Mouse (Mus musculus) heart, embryonic 12.5 days (tissue): ENCODE data around the gene Esrrg. TPM values are rescaled to one million over a fixed set of nuclear protein-coding genes. Genes with fewer than 3 reads are reported as not detected.
A peak's percentile ranks its signal among the peaks of the same experiment; 100 is the strongest.

Experiments used
- ATAC-seq: fragments of 200-750 bp; cut with Nextera tagmentation; 2 replicates; pipeline ENCODE4 v1.8.0; 2017; ENCODE audit warnings: moderate TSS enrichment, moderate library complexity; ENCODE audit not compliant: insufficient number of reproducible peaks, low FRiP score
- H3K27ac ChIP-seq: fragments of 300-500 bp; sonication (generic); 2 replicates; pipeline ENCODE4 v1.5.1; 2016; ENCODE audit warnings: mild to moderate bottlenecking, moderate library complexity; ENCODE audit not compliant: poor library complexity, severe bottlenecking
- H3K27me3 ChIP-seq: fragments of 300-500 bp; sonication (generic); replicated peaks from 2 replicates; pipeline ENCODE4 v1.6.1; 2016; ENCODE audit warnings: mild to moderate bottlenecking, moderate library complexity
- H3K36me3 ChIP-seq: fragments of 300-500 bp; sonication (generic); 2 replicates; pipeline ENCODE4 v1.6.1; 2016; ENCODE audit warnings: mild to moderate bottlenecking, moderate library complexity
- H3K4me1 ChIP-seq: fragments of 300-500 bp; sonication (generic); replicated peaks from 2 replicates; pipeline ENCODE4 v1.6.1; 2016; ENCODE audit warnings: mild to moderate bottlenecking
- H3K4me2 ChIP-seq: fragments of 300-500 bp; sonication (generic); 2 replicates; pipeline ENCODE4 v1.6.1; 2016; ENCODE audit warnings: mild to moderate bottlenecking, moderate library complexity
- H3K4me3 ChIP-seq: fragments of 300-500 bp; sonication (generic); 2 replicates; pipeline ENCODE4 v1.5.1; 2016; ENCODE audit warnings: mild to moderate bottlenecking
- H3K9ac ChIP-seq: fragments of 300-500 bp; sonication (generic); 2 replicates; pipeline ENCODE4 v1.6.1; 2016; ENCODE audit warnings: mild to moderate bottlenecking, moderate library complexity
- H3K9me3 ChIP-seq: fragments of 300-500 bp; sonication (generic); replicated peaks from 2 replicates; pipeline ENCODE4 v1.6.1; 2016; ENCODE audit warnings: mild to moderate bottlenecking, moderate library complexity
- WGBS: fragments of 180-500 bp; shearing (Covaris S2); methylation state at CpG from one replicate; pipeline ENCODE4 v1.1.7; 2016; 5-methylcytosine and 5-hydroxymethylcytosine counted together
- polyA plus RNA-seq: library from polyadenylated mRNA; unstranded; fragments of >200 nt; fragmentation: Nextera tagmentation; extraction: Ambion mirVana; gene quantifications from 2 replicates; pipeline ENCODE4 v1.2.1, GENCODE M21; 2016

Esrrg gene
- polyA plus RNA-seq, 1 experiment from 2014 or later: 33.3 TPM

DNA sequence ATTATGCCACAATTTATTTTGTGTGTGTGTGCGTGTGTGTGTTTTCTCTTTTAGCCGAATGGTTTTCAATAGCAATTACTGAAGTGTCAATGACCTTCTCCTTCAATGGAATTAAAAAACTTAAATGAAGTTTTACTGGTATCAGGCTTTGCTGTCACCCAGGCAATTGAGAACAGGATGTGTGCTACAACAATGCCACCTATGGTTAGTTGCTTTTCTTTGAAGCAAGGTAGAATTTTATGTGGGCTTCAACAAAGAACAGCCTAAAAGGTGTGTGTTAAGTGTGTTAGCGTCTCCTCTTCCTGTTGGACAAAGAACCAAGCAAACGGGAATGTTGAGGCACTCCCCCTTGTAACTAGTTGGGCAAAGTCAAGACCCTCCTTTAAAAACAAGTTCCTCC lies 162.5 kb downstream of the Esrrg start:
- ATAC-seq: no peak
- Histone ChIP-seq H3K36me3 (no peaks in the 10 kb centered on the region), H3K4me3 (no peak overlapping the region), H3K9ac (no peak overlapping the region), H3K4me1 (peaks cover 9% of the 10 kb centered on the region), H3K27ac (no peak overlapping the region), H3K27me3 (no peaks in the 10 kb centered on the region), H3K9me3 (no peaks in the 10 kb centered on the region), H3K4me2 (no peak overlapping the region)
- WGBS: 72% methylated on average over 4 of the region's 4 CpGs

DNA sequence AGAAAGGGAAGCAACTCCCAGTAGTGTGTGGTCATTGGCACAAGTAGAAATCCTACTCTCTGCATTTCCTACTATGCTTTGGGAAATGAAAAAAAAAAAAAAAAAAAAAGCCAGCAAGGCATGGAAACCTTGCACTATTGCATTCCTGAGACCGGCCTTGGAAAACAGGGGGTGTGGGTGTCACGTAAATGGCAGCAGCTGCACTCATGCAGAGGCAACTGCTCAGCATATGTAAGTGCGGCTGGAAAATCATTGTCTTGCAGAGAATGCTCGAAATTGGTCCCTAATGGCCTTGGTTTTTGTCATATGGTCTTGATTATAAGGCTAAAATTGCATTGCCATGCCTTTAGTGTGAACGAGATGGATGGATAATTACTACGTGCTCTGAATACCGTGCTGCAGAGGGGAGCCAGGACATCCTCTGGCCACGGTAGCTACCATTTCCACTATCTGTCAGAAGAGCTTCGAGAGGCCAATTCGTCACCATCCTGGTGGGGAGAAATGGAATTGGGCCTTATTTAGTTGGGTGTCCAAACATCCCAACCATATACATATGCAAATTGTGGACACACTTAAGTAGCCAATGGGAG lies 171.1 kb downstream of the Esrrg start:
- Histone ChIP-seq H3K4me2 (no peak overlapping the region), H3K9ac (no peak overlapping the region), H3K27me3 (no peaks in the 10 kb centered on the region), H3K9me3 (peaks cover 6% of the 10 kb centered on the region), H3K27ac (no peak overlapping the region), H3K4me3 (no peak overlapping the region), H3K4me1 (no peaks in the 10 kb centered on the region), H3K36me3 (no peaks in the 10 kb centered on the region)
- no peak for ATAC-seq
- 78% methylated on average over 10 of the region's 10 CpGs for WGBS

DNA sequence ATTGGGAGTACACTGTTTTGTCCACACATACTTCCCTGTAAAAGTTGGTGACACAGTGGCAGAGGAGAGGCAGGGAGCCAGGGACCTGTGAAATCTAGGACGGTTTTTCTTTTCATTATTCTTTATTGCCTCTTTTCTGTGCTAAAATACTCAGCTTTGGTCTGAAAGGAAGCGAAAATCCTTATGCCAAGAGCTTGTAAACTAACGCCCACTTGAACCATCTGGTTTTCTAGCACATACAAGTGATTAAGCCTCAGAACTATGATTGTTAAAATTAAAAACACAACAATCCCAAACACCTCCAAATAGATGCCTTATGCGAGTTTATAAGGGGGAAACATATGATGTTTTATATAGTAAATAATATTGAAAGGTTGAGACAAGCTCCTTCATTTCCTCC lies 176.6 kb downstream of the Esrrg start:
- WGBS: 82% methylated on average over 4 of the region's 4 CpGs
- Histone ChIP-seq H3K27ac (no peak overlapping the region), H3K27me3 (no peaks in the 10 kb centered on the region), H3K4me3 (no peak overlapping the region), H3K9ac (no peak overlapping the region), H3K36me3 (no peaks in the 10 kb centered on the region), H3K4me2 (no peak overlapping the region), H3K4me1 (no peaks in the 10 kb centered on the region), H3K9me3 (no peaks in the 10 kb centered on the region)
- no peak for ATAC-seq

DNA sequence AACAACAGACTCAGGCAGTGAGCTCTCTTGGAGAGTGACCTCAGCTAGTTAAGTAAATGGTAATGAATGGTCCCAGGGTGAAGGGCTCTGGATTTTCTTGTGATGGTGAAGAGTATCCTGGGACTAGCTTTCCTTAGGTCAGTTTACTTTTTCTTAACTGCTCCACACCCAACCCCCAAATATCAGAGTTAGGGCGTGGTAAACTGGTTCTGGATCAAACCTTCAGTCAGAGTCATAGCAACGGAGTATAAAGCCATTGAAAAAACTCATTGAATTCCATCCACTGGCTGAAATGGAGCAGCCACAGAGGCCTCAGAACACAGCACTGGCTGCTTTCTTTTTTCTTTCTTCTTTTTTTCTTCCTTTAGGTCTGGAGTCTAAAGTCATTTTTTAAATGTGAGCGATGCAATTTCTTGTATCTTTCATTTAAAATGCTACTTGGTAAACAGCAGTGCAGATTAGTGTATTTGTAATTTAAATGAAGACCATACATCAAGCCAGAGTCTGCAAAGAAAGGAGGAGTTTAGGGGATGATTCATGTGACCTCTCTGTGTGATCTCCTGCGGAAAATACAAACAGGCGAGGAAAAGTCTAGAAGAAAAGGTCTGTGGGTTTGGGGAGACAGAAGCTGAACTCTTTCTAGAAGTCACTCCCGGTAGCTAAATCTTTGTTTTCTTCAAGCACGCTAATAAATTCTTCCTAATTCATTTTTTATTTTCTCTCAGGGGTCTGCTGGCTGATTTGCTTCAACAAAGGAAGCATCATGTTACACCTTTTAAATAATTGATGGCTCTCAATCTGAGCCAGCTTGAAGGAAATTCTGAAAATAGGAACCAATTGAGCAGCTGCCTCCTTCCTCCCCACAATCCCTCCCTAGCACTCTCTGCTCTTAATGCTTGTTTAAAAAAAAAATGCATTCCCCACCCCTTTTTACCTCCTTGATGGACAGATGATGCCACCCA lies 178.7 kb downstream of the Esrrg start:
- H3K4me3 ChIP-seq: no peak overlapping the region
- no peak for ATAC-seq
- H3K27me3 ChIP-seq: no peaks in the 10 kb centered on the region
- no peaks in the 10 kb centered on the region for H3K9me3 ChIP-seq
- H3K4me2 ChIP-seq: no peak overlapping the region
- no peak overlapping the region for H3K27ac ChIP-seq
- no peaks in the 10 kb centered on the region for H3K36me3 ChIP-seq
- no peak overlapping the region for H3K9ac ChIP-seq
- 74% methylated on average over 7 of the region's 7 CpGs for WGBS
- H3K4me1 ChIP-seq: no peaks in the 10 kb centered on the region; the same call in 1 of the 2 replicates

DNA sequence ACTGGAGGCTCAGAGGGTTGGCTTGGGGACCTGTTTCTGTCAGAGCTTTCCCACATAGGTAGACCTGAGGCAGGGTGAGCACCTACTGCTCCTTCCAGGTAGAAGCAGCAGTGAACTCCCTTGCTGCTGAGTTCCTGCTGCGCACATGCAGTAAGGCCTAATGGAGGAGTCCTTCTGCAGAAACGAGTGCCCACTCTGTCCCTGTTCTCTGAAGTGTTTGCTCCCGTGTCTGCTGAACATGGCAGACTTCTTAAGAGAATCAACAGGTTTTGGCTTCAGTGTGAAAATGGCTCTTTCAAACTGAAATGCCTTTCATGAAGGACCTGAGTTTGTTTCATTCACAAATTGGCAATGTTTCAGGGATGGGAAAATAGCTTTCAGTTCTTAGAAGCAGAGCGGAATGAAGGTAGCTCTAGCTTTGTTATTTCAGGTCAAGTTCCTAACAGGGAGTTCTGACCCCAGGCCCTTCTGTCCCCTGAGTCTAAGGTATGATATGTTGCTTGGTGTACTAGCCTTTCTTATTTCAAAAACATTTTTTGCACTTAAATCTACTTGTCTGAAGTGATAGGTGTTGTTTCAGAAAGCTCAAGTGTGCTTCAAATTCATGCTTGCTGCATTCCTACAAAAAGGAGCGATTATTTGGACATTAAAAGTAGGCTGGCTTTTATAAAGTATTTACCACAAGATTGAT lies 185.8 kb downstream of the Esrrg start:
- H3K9me3 ChIP-seq: no peaks in the 10 kb centered on the region
- no peak overlapping the region for H3K9ac ChIP-seq
- no peaks in the 10 kb centered on the region for H3K27me3 ChIP-seq
- no peaks in the 10 kb centered on the region for H3K36me3 ChIP-seq
- H3K4me3 ChIP-seq: no peak overlapping the region
- H3K4me1 ChIP-seq: peaks cover 20% of the 10 kb centered on the region
- ATAC-seq: no peak
- WGBS: 82% methylated on average over 5 of the region's 5 CpGs
- H3K27ac ChIP-seq: no peak overlapping the region
- no peak overlapping the region for H3K4me2 ChIP-seq

DNA sequence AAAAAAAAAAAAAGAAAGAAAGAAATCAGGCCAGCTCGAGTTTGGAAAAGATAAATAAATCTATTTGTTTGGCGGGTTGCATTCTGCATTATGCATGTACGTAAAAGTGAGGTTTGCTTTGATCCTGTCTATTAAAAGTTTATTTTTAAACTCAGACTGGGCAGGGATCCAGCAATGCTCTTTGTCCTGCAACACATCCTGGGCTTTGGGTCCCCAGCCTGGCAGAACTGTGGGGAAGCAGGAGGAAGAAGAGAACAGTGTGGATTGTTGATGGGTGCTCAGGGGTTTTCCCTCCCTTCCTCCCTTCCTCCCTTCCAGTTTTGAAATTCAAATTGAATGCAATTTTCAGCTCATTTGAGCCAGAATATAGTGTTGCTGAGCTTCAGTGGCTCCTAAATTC lies 187.0 kb downstream of the Esrrg start:
- ATAC-seq: no peak
- 33% methylated on average over 3 of the region's 3 CpGs for WGBS
- H3K36me3 ChIP-seq: no peaks in the 10 kb centered on the region
- no peak overlapping the region for H3K4me3 ChIP-seq
- H3K27ac ChIP-seq: peak overlapping the region; percentile 61
- peaks cover 32% of the 10 kb centered on the region for H3K4me1 ChIP-seq
- 0 out of 2 replicates have a peak overlapping the region, but pooled peaks have one; percentile 17 for H3K4me2 ChIP-seq
- no peaks in the 10 kb centered on the region for H3K27me3 ChIP-seq
- H3K9ac ChIP-seq: no peak overlapping the region
- no peaks in the 10 kb centered on the region for H3K9me3 ChIP-seq

DNA sequence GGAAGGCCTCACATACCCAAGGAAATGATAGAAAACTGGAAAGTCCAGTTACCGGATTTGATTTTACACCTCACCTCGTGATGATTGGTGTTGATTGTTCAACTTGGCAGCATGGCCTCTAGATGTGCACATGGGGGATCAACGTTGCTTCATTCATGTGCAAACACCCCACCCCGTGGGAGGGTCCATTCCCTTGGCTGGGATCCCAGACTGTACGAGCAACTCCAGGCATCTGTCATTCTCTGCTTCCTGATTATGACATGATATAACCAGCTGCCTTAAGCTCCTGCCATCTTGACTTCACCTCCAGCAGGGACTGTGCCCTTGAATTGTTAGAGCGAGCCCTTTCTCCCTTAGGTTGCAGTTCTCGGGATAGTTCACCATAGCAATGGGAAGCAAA lies 190.7 kb downstream of the Esrrg start:
- no peak overlapping the region for H3K4me3 ChIP-seq
- ATAC-seq: no peak
- H3K9ac ChIP-seq: no peak overlapping the region
- H3K27me3 ChIP-seq: no peaks in the 10 kb centered on the region
- H3K27ac ChIP-seq: no peak overlapping the region
- H3K4me2 ChIP-seq: no peak overlapping the region
- WGBS: 47% methylated on average over 7 of the region's 7 CpGs
- H3K9me3 ChIP-seq: no peaks in the 10 kb centered on the region
- H3K4me1 ChIP-seq: peaks cover 48% of the 10 kb centered on the region
- no peaks in the 10 kb centered on the region for H3K36me3 ChIP-seq

DNA sequence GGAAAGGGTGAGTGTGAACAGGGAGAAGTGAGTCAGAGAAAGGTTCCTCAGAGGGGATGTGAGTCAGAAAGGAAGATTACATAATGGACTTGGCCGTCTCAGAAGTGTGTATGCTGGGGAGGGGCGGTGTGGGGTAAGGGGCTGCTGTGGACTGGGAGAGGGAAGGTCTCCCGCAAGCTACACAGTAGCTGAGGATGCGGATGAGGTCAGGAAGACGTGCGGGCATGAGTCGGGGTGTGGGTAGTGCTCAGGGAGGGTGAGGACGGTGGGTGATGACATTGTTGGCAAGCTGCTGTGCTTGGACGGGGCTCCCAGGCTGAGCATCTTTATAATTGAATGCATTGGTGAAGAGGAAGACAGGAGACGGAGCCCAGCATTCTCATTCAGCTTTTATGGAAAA lies 192.2 kb downstream of the Esrrg start:
- 51% methylated on average over 10 of the region's 10 CpGs for WGBS
- ATAC-seq: peak; percentile 48; the same call in 1 of the 2 replicates
- no peaks in the 10 kb centered on the region for H3K9me3 ChIP-seq
- H3K4me2 ChIP-seq: no peak overlapping the region
- no peak overlapping the region for H3K27ac ChIP-seq
- no peaks in the 10 kb centered on the region for H3K36me3 ChIP-seq
- H3K27me3 ChIP-seq: no peaks in the 10 kb centered on the region
- H3K4me3 ChIP-seq: no peak overlapping the region
- no peak overlapping the region for H3K9ac ChIP-seq
- H3K4me1 ChIP-seq: peaks cover 44% of the 10 kb centered on the region

DNA sequence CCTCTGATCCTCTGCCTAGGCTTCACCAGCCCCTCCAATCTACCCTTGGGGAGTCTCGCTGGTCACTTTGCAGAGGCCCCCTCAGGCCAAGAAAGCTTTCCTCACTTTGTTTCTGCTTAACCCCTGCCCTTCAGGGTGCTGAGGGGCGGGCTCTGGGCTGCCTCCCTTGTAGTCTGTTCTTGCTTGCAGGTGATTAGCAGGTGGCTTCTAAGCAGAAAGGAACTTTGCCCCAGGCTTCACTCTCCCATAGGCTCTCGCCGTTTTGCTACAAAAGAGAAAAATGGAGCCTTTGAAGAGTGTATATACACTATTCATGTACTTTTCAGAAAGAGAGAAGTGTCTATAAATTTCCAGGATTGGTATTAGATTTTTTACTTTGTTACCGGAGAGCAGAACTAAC lies 195.0 kb downstream of the Esrrg start:
- no peak for ATAC-seq
- H3K4me1 ChIP-seq: peaks cover 52% of the 10 kb centered on the region
- no peak overlapping the region for H3K27ac ChIP-seq
- no peak overlapping the region for H3K4me3 ChIP-seq
- no peak overlapping the region for H3K4me2 ChIP-seq
- H3K36me3 ChIP-seq: no peaks in the 10 kb centered on the region
- WGBS: 52% methylated on average over 5 of the region's 5 CpGs
- H3K9ac ChIP-seq: no peak overlapping the region
- H3K27me3 ChIP-seq: no peaks in the 10 kb centered on the region
- H3K9me3 ChIP-seq: no peaks in the 10 kb centered on the region

DNA sequence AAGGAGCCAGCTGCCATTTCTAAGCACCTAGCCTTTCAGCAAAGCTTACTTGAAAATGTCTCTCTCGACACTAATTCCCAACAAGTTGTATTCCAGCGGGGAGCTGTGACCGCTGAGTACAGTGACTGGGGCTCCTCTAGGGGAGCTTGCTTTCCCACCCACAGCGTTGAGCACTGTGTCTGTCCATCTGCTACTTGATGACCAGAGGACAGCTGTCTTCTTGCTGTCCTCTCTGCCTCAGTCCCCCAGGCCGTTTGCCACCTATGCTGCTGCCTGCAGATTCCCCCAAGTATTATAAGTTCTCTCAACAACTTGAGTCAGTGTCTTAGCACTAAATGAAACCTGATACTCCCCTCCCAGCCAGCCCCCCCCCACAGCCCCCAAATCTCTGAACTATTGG lies 195.4 kb downstream of the Esrrg start:
- Histone ChIP-seq H3K4me1 (peaks cover 52% of the 10 kb centered on the region), H3K4me2 (no peak overlapping the region)

DNA sequence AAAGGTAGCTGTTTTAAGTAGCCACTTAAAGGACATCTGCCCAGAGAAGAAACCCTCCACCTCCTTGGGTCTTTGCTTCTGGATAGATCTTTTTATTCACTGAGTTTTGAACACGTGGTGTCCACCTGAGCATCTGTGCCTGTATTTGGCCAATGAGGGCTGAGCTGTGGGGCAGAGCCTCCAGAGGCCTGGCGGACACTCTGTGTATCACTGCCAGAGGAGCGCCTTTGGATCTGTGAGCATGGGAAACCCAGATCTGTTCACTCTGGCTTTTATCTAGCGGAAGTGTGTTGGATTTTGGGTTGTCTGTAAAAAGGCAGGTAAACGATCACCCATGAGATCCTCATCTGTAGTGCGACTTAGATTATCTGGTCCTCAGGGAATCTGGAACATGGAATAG lies 196.4 kb downstream of the Esrrg start:
- no peaks in the 10 kb centered on the region for H3K9me3 ChIP-seq
- H3K27me3 ChIP-seq: no peaks in the 10 kb centered on the region
- H3K4me1 ChIP-seq: peaks cover 43% of the 10 kb centered on the region
- WGBS: 75% methylated on average over 6 of the region's 6 CpGs
- ATAC-seq: no peak
- H3K4me2 ChIP-seq: no peak overlapping the region
- H3K36me3 ChIP-seq: no peaks in the 10 kb centered on the region
- no peak overlapping the region for H3K27ac ChIP-seq
- no peak overlapping the region for H3K9ac ChIP-seq
- no peak overlapping the region for H3K4me3 ChIP-seq

More for the DNA sequence above, 195.4 kb downstream of the Esrrg start:
- H3K27ac ChIP-seq: no peak overlapping the region
- no peaks in the 10 kb centered on the region for H3K36me3 ChIP-seq
- no peaks in the 10 kb centered on the region for H3K9me3 ChIP-seq
- no peak for ATAC-seq
- H3K27me3 ChIP-seq: no peaks in the 10 kb centered on the region
- H3K9ac ChIP-seq: no peak overlapping the region
- no peak overlapping the region for H3K4me3 ChIP-seq
- WGBS: 24% methylated on average over 5 of the region's 5 CpGs
